Comparison of ENCODE assay signal across 20 mouse cellular contexts in the genomic region with DNA sequence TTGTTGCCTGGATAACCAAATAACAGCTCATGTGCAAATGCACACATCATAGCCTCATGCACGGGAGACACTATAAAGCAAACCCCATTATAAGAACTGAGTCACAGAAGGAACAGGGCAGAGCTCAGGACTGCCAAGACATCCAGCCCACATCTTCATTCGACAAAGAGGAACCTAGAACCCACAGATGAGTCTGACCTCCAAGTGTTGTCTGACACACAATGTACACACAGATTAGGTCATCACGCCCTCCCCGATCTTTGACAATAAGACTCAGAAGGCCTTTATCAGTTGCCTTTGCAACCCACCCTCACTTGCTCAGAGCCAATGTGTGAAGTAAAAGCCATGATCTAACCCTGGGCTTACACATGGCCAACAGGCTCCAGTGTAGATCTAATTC.
"Had no signal": no experiment of that assay in that cellular context is flagged by ENCODE, and none has a peak within 500 bp of the region (broad histone marks: within the 10 kb centered on the region; RNA-seq: fewer than 3 reads in every experiment).

No protein-coding gene starts in this region.

- H3K36me3 ChIP-seq: limb, embryonic 12.5 days; limb, embryonic 15.5 days; midbrain, embryonic 10.5 days; neural tube, embryonic 13.5 days had no signal

- DNase-seq: kidney, adult 18-20 months; kidney, postnatal 14 days; layer of hippocampus, postnatal 36 days; left cerebral cortex, postnatal 4 days; liver, postnatal 0 days; lung, embryonic 14.5 days; lung, postnatal 4 days; midbrain, embryonic 14.5 days; thymus, postnatal 25 days had no signal

- H3K9ac ChIP-seq: limb, embryonic 12.5 days; limb, embryonic 15.5 days; liver, embryonic 14.5 days; liver, postnatal 0 days; lung, embryonic 14.5 days; neural tube, embryonic 13.5 days had no signal

- H3K27ac ChIP-seq: left cerebral cortex, adult 2 months; limb, embryonic 12.5 days; limb, embryonic 15.5 days; liver, embryonic 14.5 days; midbrain, embryonic 10.5 days; neural tube, embryonic 13.5 days had no signal

- H3K4me2 ChIP-seq: limb, embryonic 12.5 days; limb, embryonic 15.5 days; liver, embryonic 11.5 days; lung, embryonic 14.5 days; neural tube, embryonic 13.5 days had no signal

- H3K4me3 ChIP-seq: left cerebral cortex, adult 2 months; limb, embryonic 12.5 days; limb, embryonic 15.5 days; megakaryocyte, embryonic 14.5 days; midbrain, embryonic 10.5 days; myocyte; neural tube, embryonic 13.5 days had no signal

- H3K9me3 ChIP-seq: limb, embryonic 12.5 days; limb, embryonic 15.5 days; megakaryocyte, embryonic 14.5 days; midbrain, embryonic 10.5 days; neural tube, embryonic 13.5 days had no signal

- H3K27me3 ChIP-seq: limb, embryonic 15.5 days; megakaryocyte, embryonic 14.5 days; neural tube, embryonic 13.5 days had no signal

- ATAC-seq: intestine, embryonic 16.5 days; liver, postnatal 0 days; lung, postnatal 0 days had no signal
